Mouse (Mus musculus): Measurements from ENCODE around the gene Gm20388.

DNA sequence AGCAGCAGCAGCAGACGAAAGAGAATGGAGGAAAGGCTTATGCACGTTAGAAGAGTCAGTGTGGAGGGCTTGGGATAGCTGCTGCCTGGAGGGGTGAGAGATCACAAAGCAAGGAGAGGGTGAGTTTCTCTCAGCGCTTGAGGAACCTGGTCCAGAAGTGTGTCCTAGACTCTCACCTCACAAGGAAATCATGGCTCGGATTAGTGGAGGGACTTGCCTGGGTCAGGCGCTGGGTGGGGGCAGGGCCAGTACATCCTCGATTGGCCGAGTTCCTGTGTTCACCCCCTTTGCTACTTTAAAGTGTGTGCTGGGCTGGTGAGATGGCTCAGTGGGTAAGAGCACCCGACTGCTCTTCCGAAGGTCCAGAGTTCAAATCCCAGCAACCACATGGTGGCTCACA is 3225.2 kb downstream of the Gm20388 start:
- TF ChIP-seq CTCF (IDR thresholded peaks at IDR 0.05; ENCODE audit: borderline replicate concordance, extremely low read depth, insufficient read depth, insufficient read length) (no peak), POLR2A (IDR thresholded peaks at IDR 0.05; ENCODE audit: borderline replicate concordance, extremely low read depth, insufficient read depth, insufficient read length, poor library complexity, severe bottlenecking) (no peak)

All from brain, embryonic 14.5 days (tissue).